Mouse (Mus musculus) splenic B cell, adult 2 months (primary cell): ENCODE data around the gene Arhgef17.

Experiments used
- DNase-seq: peaks from one replicate; pipeline ENCODE4 v3.0.0-alpha.2; 2011; ENCODE audit warnings: low read depth, low spot score
- H3K27me3 ChIP-seq: 2 replicates; pipeline ENCODE4 v1.6.1; 2012; ENCODE audit warnings: mild to moderate bottlenecking, low read length, moderate library complexity, mixed read lengths; ENCODE audit not compliant: control insufficient read depth, poor library complexity, insufficient read depth, severe bottlenecking
- H3K36me3 ChIP-seq: 2 replicates; pipeline ENCODE4 v1.6.1; 2012; ENCODE audit warnings: mild to moderate bottlenecking, low read length, moderate library complexity, mixed read lengths; ENCODE audit not compliant: control insufficient read depth, poor library complexity, insufficient read depth, severe bottlenecking

Arhgef17 gene

GRCm38 (mm10) chr7:100929639-100930303, 2.1 kb downstream of the Arhgef17 start:
- DNase-seq, result no peak
- 0 out of 2 replicates have a peak, but pooled peaks cover 2% of the 10 kb centered on the region for H3K27me3 ChIP-seq

DNA sequence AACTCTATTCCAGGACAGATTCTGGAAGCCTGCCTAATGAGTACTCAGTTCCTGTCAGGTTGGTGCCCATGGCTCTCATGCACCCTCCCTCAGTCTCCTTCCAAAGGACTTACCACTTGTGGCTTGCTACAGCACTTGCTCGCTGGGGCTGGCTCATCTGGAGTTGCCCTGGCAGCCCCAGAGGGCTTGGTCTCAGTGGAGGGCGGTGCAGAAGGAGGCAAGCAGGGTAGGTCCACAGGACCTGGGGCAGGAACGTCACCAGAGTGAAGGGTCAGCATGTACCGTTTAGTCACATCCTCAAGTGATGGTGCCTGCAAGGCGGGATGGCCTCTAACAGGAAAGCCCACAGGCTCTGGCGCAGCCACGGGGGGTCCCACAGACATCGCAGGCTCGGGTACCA, 3.5 kb downstream of the Arhgef17 start:
- H3K27me3 ChIP-seq, result 0 out of 2 replicates have a peak, but pooled peaks cover 2% of the 10 kb centered on the region
- H3K36me3 ChIP-seq, result no peaks in the 10 kb centered on the region
- DNase-seq, result no peak

More at GRCm38 (mm10) chr7:100929639-100930303, 2.1 kb downstream of the Arhgef17 start:
- H3K36me3 ChIP-seq, result no peaks in the 10 kb centered on the region

- Histone ChIP-seq H3K36me3 (no peaks in the 10 kb centered on the region), H3K27me3 (no peaks in the 10 kb centered on the region)
- DNase-seq, result no peak
Measured at GRCm38 (mm10) chr7:100927287-100928000, 4.5 kb downstream of the Arhgef17 start.

DNA sequence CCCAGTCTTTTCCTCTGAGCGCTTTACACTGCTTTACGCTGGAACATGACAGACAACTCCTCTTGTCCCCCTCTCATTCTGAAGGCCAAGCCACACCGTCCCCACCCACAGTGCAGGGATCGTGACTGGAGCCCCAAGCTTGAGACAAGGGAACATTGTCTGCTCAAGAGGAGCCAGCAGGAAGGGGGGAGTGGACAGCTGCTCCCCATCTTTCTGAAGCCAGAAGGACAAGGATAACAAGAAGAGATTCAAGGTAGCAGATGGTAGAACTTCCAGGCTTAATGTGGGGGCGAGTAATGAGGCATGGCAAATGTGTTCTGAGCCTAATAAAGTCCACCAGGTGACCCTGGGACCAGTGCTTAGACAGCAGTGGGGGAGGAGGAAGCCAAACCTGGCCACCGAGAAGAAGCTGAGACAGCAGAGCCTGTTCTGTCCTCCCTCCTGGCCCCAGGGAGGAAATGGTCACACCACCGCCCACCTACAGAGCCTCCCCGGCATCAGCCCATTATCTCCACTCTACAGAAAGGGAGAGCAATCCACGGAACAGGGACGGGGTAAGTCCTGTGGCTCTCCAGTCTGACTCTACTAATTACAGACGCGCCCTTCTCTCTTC, 5.5 kb downstream of the Arhgef17 start:
- Histone ChIP-seq H3K36me3 (no peaks in the 10 kb centered on the region), H3K27me3 (no peaks in the 10 kb centered on the region)
- no peak for DNase-seq

- H3K27me3 ChIP-seq, result no peaks in the 10 kb centered on the region
- no peaks in the 10 kb centered on the region for H3K36me3 ChIP-seq
- DNase-seq, result no peak
Measured at GRCm38 (mm10) chr7:100924674-100925445, 7.0 kb downstream of the Arhgef17 start.

DNA sequence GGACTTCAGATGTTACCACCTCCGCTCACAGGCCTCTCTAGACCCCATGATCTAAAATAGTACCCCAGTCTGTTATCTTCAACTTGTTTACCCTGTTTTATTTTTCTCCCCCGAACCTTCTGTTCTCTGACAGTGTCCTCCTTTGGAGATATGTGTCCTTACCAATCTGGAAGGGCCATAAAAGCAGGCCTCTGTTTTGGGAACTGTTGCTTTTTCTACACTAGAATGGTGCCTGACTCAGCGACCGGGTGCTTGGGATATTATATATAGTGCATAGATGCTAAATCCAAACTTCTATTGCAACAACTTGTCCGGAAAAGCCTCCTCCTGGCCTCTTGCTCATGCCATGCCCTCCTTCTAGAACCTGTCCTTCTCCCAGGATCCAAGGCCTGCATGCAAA, 7.7 kb downstream of the Arhgef17 start:
- Histone ChIP-seq H3K27me3 (no peaks in the 10 kb centered on the region), H3K36me3 (no peaks in the 10 kb centered on the region)
- DNase-seq, result no peak

- H3K36me3 ChIP-seq, result no peaks in the 10 kb centered on the region
- no peaks in the 10 kb centered on the region for H3K27me3 ChIP-seq
- no peak for DNase-seq
Measured at GRCm38 (mm10) chr7:100922907-100923306, 9.0 kb downstream of the Arhgef17 start.

- Histone ChIP-seq H3K27me3 (no peaks in the 10 kb centered on the region), H3K36me3 (no peaks in the 10 kb centered on the region)
- DNase-seq, result no peak
Measured at GRCm38 (mm10) chr7:100921289-100921688, 10.6 kb downstream of the Arhgef17 start.

GRCm38 (mm10) chr7:100919809-100920107, 12.1 kb downstream of the Arhgef17 start:
- Histone ChIP-seq H3K36me3 (no peaks in the 10 kb centered on the region), H3K27me3 (no peaks in the 10 kb centered on the region)
- DNase-seq, result no peak

DNA sequence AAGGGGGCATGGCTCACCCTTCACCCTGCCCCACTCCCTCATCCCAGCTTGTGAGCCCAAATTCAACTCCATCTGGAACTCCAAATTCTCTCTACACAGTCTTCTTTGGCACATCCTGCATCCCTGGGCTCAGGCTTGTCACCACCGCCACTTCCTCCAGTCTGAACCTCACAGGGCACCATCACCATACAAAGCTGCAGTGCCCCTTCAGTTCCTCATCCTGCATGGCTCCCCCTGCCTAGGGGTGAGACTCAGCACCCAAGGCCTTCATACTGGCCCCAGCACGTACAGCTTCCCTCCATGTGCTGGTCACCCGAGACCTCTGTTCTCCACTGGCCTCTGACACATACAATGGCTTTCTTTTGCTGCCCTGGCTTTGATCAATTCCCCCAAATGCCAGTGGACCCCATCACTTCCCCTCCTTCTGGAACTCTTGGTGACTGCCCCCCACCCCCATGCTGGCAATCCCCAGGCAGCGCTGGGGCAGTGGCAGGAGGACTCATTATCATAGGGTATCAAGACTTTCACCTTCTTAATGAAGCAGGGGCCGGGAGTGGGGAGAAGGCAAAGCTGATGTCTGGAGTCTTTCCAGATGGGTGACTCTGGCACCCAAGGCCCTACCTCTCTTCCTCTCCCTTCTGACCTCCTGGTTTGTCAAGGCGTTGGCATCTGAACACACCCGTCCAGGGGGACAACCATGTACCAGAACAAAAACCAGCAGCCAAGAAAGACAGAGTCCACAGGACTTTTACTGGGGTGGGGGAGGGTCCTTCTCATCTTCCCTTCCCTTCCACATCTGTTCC, 12.7 kb downstream of the Arhgef17 start:
- DNase-seq, result no peak
- no peaks in the 10 kb centered on the region for H3K36me3 ChIP-seq
- no peaks in the 10 kb centered on the region for H3K27me3 ChIP-seq

- no peaks in the 10 kb centered on the region for H3K27me3 ChIP-seq
- no peak for DNase-seq
- no peaks in the 10 kb centered on the region for H3K36me3 ChIP-seq
Measured at GRCm38 (mm10) chr7:100918176-100918575, 13.7 kb downstream of the Arhgef17 start.

DNA sequence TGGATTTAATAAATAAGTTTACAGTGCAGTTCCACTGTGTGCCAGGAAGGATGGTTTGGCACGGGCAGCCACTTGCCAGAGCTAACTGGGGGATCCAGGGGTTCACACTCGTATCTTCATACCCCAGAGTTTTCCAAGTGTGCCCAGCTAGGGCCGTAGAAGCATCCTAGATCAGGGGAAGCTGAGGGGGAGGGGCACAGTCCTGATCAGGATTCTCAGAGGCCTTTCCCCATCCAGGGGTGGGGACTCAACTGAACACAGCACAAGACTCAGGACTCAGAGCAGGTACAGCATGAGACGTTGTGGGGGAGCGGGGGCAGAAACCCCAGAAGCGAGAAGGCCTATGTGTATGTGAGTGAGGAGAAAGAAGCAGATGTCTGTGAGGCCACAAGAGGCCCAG, 14.2 kb downstream of the Arhgef17 start:
- H3K27me3 ChIP-seq, result no peaks in the 10 kb centered on the region
- H3K36me3 ChIP-seq, result no peaks in the 10 kb centered on the region
- no peak for DNase-seq

DNA sequence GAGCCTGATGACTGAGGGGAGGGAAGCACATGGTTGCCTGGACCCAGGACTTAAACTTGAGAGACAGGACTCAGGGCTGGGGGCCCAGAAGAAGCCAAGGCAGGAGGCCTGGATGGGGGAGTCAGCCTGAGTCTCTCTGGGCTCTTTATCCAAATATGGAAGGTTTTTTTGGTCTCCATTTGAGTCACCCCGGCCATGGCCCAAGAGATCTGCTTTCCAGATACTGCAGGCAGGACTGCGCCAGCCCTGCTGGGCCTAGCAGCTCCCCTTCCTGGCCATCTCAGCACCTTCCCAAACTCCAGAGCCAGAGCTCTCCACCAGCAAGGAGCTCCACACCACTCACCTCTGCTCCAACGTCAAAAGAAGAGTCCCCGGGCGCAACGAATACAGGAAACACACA, 15.4 kb downstream of the Arhgef17 start:
- Histone ChIP-seq H3K27me3 (no peaks in the 10 kb centered on the region), H3K36me3 (no peaks in the 10 kb centered on the region)
- DNase-seq, result no peak

DNA sequence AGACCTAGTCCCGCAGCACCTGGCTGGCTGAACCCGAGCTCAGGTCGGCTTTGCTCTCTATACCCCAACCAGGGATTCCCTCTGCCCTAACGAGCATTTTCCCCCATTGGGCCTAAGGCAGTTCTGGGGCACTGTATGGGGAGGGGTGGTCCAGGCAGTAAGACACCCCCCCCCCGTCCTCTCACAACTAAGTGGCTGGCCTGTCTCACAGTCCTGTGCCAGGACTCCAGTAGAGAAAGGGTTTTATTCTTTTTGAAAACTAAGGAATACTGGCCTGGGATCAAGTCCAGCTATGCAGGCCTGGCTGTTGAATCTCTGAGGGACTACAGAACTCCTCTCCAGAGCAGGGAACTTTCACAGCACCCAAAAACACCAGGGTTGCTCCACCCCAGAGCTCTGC, 16.7 kb downstream of the Arhgef17 start:
- no peaks in the 10 kb centered on the region for H3K27me3 ChIP-seq
- H3K36me3 ChIP-seq, result no peaks in the 10 kb centered on the region
- DNase-seq, result no peak
